Mouse (Mus musculus) embryonic facial prominence, embryonic 13.5 days (tissue): ENCODE results near the gene Kat6b. TPM values are rescaled to one million over a fixed set of nuclear protein-coding genes. Genes with fewer than 3 reads are reported as not detected.

ENCODE experiments used
- ATAC-seq: fragments of 200-750 bp; cut with Nextera tagmentation; 2 replicates; pipeline ENCODE4 v1.8.0; 2017; ENCODE audit warnings: low read depth; ENCODE audit not compliant: insufficient number of reproducible peaks, insufficient read depth, low FRiP score, low TSS enrichment
- H3K27ac ChIP-seq: fragments of 300-500 bp; sonication (generic); 2 replicates; pipeline ENCODE4 v1.5.1; 2015; ENCODE audit warnings: moderate library complexity, mild to moderate bottlenecking, inconsistent platforms
- H3K27me3 ChIP-seq: fragments of 300-500 bp; sonication (generic); 2 replicates; pipeline ENCODE4 v1.6.1; 2015; ENCODE audit warnings: mild to moderate bottlenecking, inconsistent platforms
- H3K36me3 ChIP-seq: fragments of 300-500 bp; sonication (generic); 2 replicates; pipeline ENCODE4 v1.6.1; 2015; ENCODE audit warnings: mild to moderate bottlenecking, inconsistent platforms
- H3K4me1 ChIP-seq: fragments of 300-500 bp; sonication (generic); 2 replicates; pipeline ENCODE4 v1.6.1; 2015; ENCODE audit warnings: inconsistent platforms
- H3K4me2 ChIP-seq: fragments of 300-500 bp; sonication (generic); 2 replicates; pipeline ENCODE4 v1.6.1; 2015; ENCODE audit warnings: moderate library complexity, mild to moderate bottlenecking, inconsistent platforms
- H3K4me3 ChIP-seq: fragments of 300-500 bp; sonication (generic); 2 replicates; pipeline ENCODE4 v1.5.1; 2015; ENCODE audit warnings: mild to moderate bottlenecking, inconsistent platforms
- H3K9ac ChIP-seq: fragments of 300-500 bp; sonication (generic); 2 replicates; pipeline ENCODE4 v1.6.1; 2015; ENCODE audit warnings: mild to moderate bottlenecking, inconsistent platforms
- H3K9me3 ChIP-seq: fragments of 300-500 bp; sonication (generic); 2 replicates; pipeline ENCODE4 v1.6.1; 2016; ENCODE audit warnings: inconsistent platforms
- WGBS: fragments of 180-500 bp; shearing (Covaris S2); methylation state at CpG from one replicate; pipeline ENCODE4 v1.1.7; 2015; ENCODE audit warnings: mixed read lengths; 5-methylcytosine and 5-hydroxymethylcytosine counted together
- polyA plus RNA-seq: library from polyadenylated mRNA; unstranded; fragments of >200 nt; fragmentation: Nextera tagmentation; extraction: Ambion mirVana; gene quantifications from 2 replicates; pipeline ENCODE4 v1.2.1, GENCODE M21; 2015

The Kat6b gene
- polyA plus RNA-seq, 1 experiment from 2014 or later: 28.2 TPM

- Histone ChIP-seq H3K4me3 (no peak overlapping the region), H3K4me2 (no peak overlapping the region), H3K27me3 (no peaks in the 10 kb centered on the region), H3K27ac (no peak overlapping the region), H3K36me3 (no peaks in the 10 kb centered on the region; the same call in 1 of the 2 replicates), H3K9ac (no peak overlapping the region), H3K4me1 (peaks cover 20% of the 10 kb centered on the region), H3K9me3 (no peaks in the 10 kb centered on the region)
- WGBS: 63% methylated on average over 4 of the region's 4 CpGs
- no peak for ATAC-seq
Measured at GRCm38 (mm10) chr14:21607686-21608085, 126.5 kb downstream of the Kat6b start.

GRCm38 (mm10) chr14:21608886-21609285 is 127.7 kb downstream of the Kat6b start:
- Histone ChIP-seq H3K27me3 (no peaks in the 10 kb centered on the region), H3K36me3 (no peaks in the 10 kb centered on the region; the same call in 1 of the 2 replicates), H3K27ac (no peak overlapping the region), H3K9me3 (no peaks in the 10 kb centered on the region), H3K4me1 (peaks cover 26% of the 10 kb centered on the region), H3K9ac (no peak overlapping the region), H3K4me3 (no peak overlapping the region), H3K4me2 (no peak overlapping the region)
- WGBS: 50% methylated on average over 4 of the region's 4 CpGs
- no peak for ATAC-seq

GRCm38 (mm10) chr14:21610224-21610623 is 129.0 kb downstream of the Kat6b start:
- Histone ChIP-seq H3K4me2 (no peak overlapping the region), H3K36me3 (peaks cover 5% of the 10 kb centered on the region; the same call in 1 of the 2 replicates), H3K4me1 (peaks cover 32% of the 10 kb centered on the region), H3K9ac (no peak overlapping the region), H3K27ac (no peak overlapping the region), H3K27me3 (no peaks in the 10 kb centered on the region), H3K4me3 (no peak overlapping the region), H3K9me3 (no peaks in the 10 kb centered on the region)
- ATAC-seq: no peak
- WGBS: 11% methylated on average over 3 of the region's 3 CpGs

- Histone ChIP-seq H3K4me3 (no peak overlapping the region), H3K4me1 (peaks cover 40% of the 10 kb centered on the region), H3K36me3 (peaks cover 5% of the 10 kb centered on the region; the same call in 1 of the 2 replicates), H3K4me2 (no peak overlapping the region), H3K27ac (no peak overlapping the region), H3K9me3 (no peaks in the 10 kb centered on the region), H3K27me3 (no peaks in the 10 kb centered on the region), H3K9ac (no peak overlapping the region)
- ATAC-seq: no peak
- WGBS: 66% methylated on average over 6 of the region's 6 CpGs
Measured at GRCm38 (mm10) chr14:21613031-21613430, 131.8 kb downstream of the Kat6b start.

GRCm38 (mm10) chr14:21614103-21614502 is 132.9 kb downstream of the Kat6b start:
- Histone ChIP-seq H3K9ac (no peak overlapping the region), H3K36me3 (peaks cover 11% of the 10 kb centered on the region), H3K4me2 (no peak overlapping the region), H3K27me3 (no peaks in the 10 kb centered on the region), H3K4me3 (no peak overlapping the region), H3K4me1 (peaks cover 33% of the 10 kb centered on the region), H3K27ac (no peak overlapping the region), H3K9me3 (no peaks in the 10 kb centered on the region)
- ATAC-seq: no peak
- WGBS: 74% methylated on average over 5 of the region's 5 CpGs

GRCm38 (mm10) chr14:21615853-21616252 is 134.6 kb downstream of the Kat6b start:
- Histone ChIP-seq H3K36me3 (peaks cover 23% of the 10 kb centered on the region), H3K4me3 (no peak overlapping the region), H3K27me3 (no peaks in the 10 kb centered on the region), H3K9me3 (no peaks in the 10 kb centered on the region), H3K4me1 (peaks cover 25% of the 10 kb centered on the region), H3K4me2 (no peak overlapping the region), H3K9ac (no peak overlapping the region), H3K27ac (no peak overlapping the region)
- ATAC-seq: no peak
- WGBS: 93% methylated on average over 2 of the region's 2 CpGs

GRCm38 (mm10) chr14:21617221-21617980 is 136.2 kb downstream of the Kat6b start:
- Histone ChIP-seq H3K9me3 (no peaks in the 10 kb centered on the region), H3K9ac (no peak overlapping the region), H3K4me3 (no peak overlapping the region), H3K4me1 (peaks cover 25% of the 10 kb centered on the region), H3K27ac (peak overlapping the region; percentile 13), H3K27me3 (no peaks in the 10 kb centered on the region), H3K4me2 (no peak overlapping the region), H3K36me3 (peaks cover 27% of the 10 kb centered on the region)
- WGBS: 50% methylated on average over 4 of the region's 4 CpGs
- ATAC-seq: no peak

- Histone ChIP-seq H3K4me2 (no peak overlapping the region), H3K4me1 (peaks cover 12% of the 10 kb centered on the region; the same call in 1 of the 2 replicates), H3K27ac (no peak overlapping the region), H3K4me3 (no peak overlapping the region), H3K36me3 (peaks cover 35% of the 10 kb centered on the region), H3K9ac (no peak overlapping the region), H3K27me3 (no peaks in the 10 kb centered on the region), H3K9me3 (no peaks in the 10 kb centered on the region)
- ATAC-seq: no peak
- WGBS: 90% methylated on average over 7 of the region's 7 CpGs
Measured at GRCm38 (mm10) chr14:21619951-21620350, 138.7 kb downstream of the Kat6b start.

GRCm38 (mm10) chr14:21625946-21626345 is 144.7 kb downstream of the Kat6b start:
- peaks cover 64% of the 10 kb centered on the region for H3K36me3 ChIP-seq
- WGBS: 95% methylated on average over 9 of the region's 9 CpGs
- H3K4me2 ChIP-seq: no peak overlapping the region
- H3K27ac ChIP-seq: no peak overlapping the region
- ATAC-seq: no peak
- H3K27me3 ChIP-seq: no peaks in the 10 kb centered on the region
- no peaks in the 10 kb centered on the region for H3K4me1 ChIP-seq
- no peaks in the 10 kb centered on the region for H3K9me3 ChIP-seq
- H3K9ac ChIP-seq: no peak overlapping the region
- no peak overlapping the region for H3K4me3 ChIP-seq

- no peak for ATAC-seq
Measured at GRCm38 (mm10) chr14:21631665-21632200, 150.5 kb downstream of the Kat6b start.

GRCm38 (mm10) chr14:21636548-21636947 is 155.3 kb downstream of the Kat6b start:
- Histone ChIP-seq H3K36me3 (peaks cover 73% of the 10 kb centered on the region), H3K4me1 (peaks cover 8% of the 10 kb centered on the region; the same call in 1 of the 2 replicates), H3K4me3 (no peak overlapping the region), H3K9ac (no peak overlapping the region), H3K9me3 (no peaks in the 10 kb centered on the region), H3K27ac (no peak overlapping the region), H3K27me3 (no peaks in the 10 kb centered on the region), H3K4me2 (no peak overlapping the region)
- 71% methylated on average over 6 of the region's 6 CpGs for WGBS
- no peak for ATAC-seq

More at GRCm38 (mm10) chr14:21631665-21632200, 150.5 kb downstream of the Kat6b start:
- Histone ChIP-seq H3K4me1 (peaks cover 8% of the 10 kb centered on the region; the same call in 1 of the 2 replicates), H3K27me3 (no peaks in the 10 kb centered on the region), H3K9ac (no peak overlapping the region), H3K4me3 (no peak overlapping the region), H3K36me3 (peaks cover 70% of the 10 kb centered on the region), H3K27ac (no peak overlapping the region), H3K9me3 (no peaks in the 10 kb centered on the region), H3K4me2 (no peak overlapping the region)
- WGBS: 64% methylated on average over 5 of the region's 5 CpGs
